Mouse (Mus musculus): ENCODE measurements at regions not wholly inside any gene's neighbourhood (a gene's known extent, or its start where the extent isn't known, plus 50 kb on each side); places are given as distances from the start of the nearest gene placed in this dataset.

- in situ Hi-C loops (cut with MboI, MseI) = no loop called here
Observed at GRCm38 (mm10) chr10:66909204-66909889, 186.6 kb upstream of the Jmjd1c start.

DNA sequence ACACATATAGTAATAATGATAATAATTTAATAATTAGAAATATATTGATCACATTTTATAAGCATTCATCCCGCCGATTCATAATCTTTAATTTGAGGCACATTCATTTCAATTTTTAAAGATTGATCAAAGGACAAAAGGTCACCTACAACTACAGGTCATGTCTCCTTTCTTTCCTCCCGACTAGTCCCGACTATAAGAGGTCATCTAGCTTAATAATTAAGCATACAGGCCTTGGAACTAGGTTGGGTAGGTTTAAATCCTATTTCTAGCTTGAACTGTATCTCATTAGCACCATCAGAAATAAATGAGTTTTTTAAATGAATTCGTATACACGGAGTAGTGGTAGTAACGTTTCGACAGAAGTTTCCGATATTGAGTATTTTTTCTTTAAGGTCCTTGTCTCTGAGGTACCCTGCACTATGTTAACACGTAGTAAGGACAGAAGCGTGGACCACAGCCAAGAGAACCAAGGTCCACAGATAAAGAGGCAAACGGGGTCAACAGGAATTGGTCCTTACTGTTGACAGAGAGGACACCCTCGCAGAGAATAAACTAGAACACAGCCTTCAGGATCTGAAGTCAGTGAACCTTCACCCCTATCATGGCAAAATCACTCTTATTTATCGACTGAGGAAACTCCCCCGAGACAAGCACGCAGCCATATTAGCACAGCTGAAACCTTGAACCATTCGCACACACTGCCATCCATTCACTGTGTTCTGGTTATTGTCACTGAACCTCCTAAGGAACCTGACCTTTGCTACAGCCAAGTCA is 185.8 kb upstream of the Jmjd1c start:
- in situ Hi-C loops (cut with MboI, MseI) = loop anchor here (5.0 to 10.0 kb wide), 2 partner anchors 42 to 305 kb away; no protein-coding TSS in a partner anchor

- in situ Hi-C loops (cut with MboI, MseI) = loop anchor here (5.0 to 10.0 kb wide), 2 partner anchors 41 to 303 kb away; no protein-coding TSS in a partner anchor
Observed at GRCm38 (mm10) chr10:66911261-66911911, 184.5 kb upstream of the Jmjd1c start.

- in situ Hi-C loops (cut with MboI, MseI) = loop anchor here (5.0 to 10.0 kb wide), 2 partner anchors 40 to 302 kb away; no protein-coding TSS in a partner anchor
Observed at GRCm38 (mm10) chr10:66912440-66912839, 183.5 kb upstream of the Jmjd1c start.

GRCm38 (mm10) chr10:66913187-66913586 is 182.7 kb upstream of the Jmjd1c start:
- in situ Hi-C loops (cut with MboI, MseI) = loop anchor here (5.0 to 10.0 kb wide), 2 partner anchors 39 to 302 kb away; no protein-coding TSS in a partner anchor

- in situ Hi-C loops (cut with MboI, MseI) = loop anchor here (5.0 to 10.0 kb wide), 2 partner anchors 39 to 301 kb away; no protein-coding TSS in a partner anchor
Observed at GRCm38 (mm10) chr10:66913627-66914026, 182.3 kb upstream of the Jmjd1c start.

DNA sequence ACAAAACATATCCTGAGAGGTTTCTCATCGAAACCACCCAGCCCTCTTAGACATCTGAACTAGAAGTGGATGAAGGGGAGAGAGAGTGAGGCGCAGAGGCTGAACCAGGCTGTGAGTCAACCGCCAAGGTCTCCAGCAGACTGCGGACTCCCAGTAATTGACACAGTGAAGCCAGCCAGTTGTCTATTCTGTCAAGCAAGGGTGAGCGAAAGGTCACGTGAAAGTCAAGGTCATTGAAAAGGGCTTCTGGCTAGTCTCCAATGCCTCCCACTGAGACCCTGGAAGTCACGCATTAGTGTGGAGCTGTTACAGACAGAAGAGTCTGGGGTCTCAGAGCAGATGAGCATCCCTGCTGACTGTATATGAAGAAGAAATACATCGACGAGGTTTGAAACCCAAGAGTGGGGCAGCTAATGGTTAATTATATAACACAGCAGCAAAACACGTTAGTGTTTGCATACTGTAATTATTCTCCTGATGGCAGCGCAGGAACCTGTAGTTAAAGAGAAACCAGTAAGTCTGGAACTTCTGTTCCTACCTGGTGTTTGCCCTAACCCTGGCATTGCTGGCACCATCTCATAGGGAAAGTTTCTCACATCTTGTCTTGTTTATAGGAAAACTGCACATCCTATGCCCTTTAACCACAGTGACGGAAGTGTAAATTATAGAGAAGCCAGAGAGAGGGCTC is 181.5 kb upstream of the Jmjd1c start:
- in situ Hi-C loops (cut with MboI, MseI) = loop anchor here (5.0 to 10.0 kb wide), 2 partner anchors 38 to 300 kb away; no protein-coding TSS in a partner anchor

DNA sequence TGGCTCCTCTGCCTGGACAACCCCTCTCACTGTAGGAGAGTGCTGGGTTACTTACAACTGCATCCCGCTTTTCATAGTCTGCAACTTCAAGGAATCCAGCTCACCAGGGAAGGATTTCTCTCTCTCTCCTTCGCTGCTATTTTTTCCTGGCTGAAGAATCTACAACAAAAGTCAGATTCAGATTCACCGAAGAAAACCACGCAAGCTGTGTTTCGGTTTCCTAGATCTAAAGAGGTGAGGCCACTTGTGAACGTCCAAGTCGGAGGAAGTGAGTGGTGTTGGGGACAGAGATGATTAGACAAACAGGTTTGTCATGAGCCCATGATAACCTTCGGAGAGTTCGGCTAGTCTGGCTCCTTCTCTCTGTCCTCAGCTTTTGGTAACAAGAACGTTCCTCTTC is 180.1 kb upstream of the Jmjd1c start:
- in situ Hi-C loops (cut with MboI, MseI) = loop anchor here (5.0 to 10.0 kb wide), 2 partner anchors 54 to 299 kb away; no protein-coding TSS in a partner anchor

DNA sequence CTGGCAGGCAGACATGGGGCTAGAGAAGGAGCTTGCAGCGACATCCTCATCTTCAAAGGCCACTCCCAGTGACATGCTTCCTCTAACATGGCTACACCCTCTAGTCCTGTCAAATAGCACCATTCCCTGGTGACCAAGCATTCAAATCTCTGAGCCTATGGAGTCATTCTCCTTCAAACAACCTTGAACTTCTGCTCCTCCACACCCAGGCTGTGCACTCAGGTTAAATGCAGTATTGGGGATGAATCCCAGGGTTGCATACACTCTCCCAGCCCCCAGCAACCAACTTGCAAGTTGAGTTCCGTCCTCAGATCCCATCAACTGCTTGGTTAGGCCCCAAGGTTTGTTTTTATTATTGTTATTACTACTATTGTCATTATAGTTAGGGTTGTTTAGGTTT is 178.2 kb upstream of the Jmjd1c start:
- in situ Hi-C loops (cut with MboI, MseI) = loop anchor here (5.0 to 10.0 kb wide), 2 partner anchors 55 to 297 kb away; no protein-coding TSS in a partner anchor

DNA sequence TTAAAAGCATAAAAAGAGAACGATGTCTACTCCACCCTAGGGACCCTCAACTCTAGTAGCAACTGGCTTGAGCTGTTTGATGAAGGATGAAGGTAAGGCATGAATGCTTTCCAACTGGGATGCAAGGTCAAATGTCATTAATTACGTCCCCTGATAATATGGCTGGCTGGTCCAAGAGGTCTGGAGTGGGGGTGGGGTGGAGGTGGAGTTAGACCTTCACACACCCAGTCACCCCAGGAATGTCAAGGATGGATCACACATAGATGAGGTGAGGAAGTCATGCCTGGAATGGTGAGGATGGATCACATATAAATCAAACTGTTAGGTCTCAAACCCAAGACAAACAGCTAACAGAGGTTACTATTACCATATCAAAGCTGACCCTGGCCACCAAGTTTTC is 177.2 kb upstream of the Jmjd1c start:
- in situ Hi-C loops (cut with MboI, MseI) = loop anchor here (5.0 to 10.0 kb wide), 2 partner anchors 56 to 296 kb away; no protein-coding TSS in a partner anchor

DNA sequence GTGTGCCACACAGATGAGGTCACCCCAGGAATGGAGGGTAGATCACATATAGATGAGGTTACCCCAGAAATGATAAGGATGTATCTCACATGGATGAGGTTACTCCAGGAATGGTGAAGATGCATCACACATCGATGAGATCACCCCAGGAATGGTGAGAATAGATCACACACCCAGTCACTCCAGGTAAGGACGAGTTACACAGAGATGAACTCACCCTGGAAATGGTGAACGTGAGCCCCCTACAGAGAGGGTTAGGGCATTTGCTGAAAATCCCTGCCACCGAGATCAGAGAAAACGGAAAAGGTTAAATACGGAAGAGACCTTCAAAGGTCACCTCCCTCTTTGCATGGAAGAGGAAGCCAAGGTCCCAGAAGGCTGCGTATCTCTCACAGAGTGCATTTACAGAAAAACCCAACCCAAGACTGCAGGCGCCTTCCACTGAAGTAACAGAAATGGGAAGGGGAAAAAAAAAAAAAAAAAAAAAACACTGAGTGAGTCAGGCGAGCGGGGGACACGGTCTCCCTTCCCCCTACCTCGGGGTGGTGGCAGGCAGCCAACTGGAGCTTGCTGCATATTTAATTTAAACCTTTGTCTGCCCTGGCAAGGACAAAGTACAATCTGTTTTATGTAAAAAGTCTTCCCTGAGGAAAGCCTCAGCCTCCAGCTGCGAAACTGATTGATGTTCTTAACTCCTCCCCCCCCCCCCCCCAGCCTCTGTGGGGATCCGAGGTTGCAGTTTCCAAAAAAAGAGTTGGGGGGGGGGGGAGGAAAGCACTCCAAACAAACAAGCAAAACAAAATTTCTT is 175.8 kb upstream of the Jmjd1c start:
- in situ Hi-C loops (cut with MboI, MseI) = loop anchor here (5.0 to 10.0 kb wide), 4 partner anchors 58 to 565 kb away; no protein-coding TSS in a partner anchor

DNA sequence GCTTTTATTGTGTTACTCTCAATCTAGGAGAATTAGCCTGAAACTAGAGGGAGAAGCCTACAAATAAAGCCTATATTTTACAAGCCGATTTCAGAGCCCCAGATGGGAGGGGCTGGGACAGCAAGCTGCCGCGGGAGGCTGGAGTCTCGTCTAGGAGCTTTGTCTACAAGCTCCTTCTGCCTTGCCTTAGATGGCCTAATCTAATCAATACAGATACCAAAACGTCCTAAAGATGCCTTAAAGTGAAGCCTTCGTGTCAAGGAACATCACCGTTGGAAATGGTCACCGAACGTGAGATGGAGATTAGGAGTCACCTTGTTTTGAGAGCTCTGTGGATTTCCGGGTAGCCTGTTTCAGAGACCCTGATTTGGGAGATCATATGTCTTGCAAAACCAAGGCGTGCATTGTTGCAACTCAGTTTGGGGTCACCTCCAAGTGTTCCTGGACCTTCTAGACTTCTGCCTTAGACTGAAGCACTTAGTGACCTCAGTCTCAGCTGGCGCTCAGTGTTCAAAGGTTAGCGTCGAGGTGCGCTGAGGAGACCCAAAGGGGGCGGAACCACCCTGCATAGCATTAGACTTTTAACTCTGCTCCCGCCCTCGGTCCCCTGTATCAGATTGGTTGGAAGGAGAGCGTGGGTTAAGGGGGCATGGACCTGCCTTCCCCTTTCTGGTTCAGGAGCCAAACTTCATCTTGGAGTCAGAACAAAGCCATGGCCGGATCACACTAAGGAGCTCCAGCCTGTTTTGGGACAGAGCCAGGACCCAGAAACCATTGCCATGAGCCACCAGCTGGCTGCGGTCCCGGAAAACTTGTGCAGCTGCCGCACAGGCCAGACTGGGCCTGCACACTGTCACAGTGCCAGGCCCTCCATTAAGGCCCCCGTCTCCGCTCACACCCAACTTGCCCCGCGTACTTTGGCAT is 174.9 kb upstream of the Jmjd1c start:
- in situ Hi-C loops (cut with MboI, MseI) = loop anchor here (10.0 kb wide), 2 partner anchors 184 to 564 kb away; no protein-coding TSS in a partner anchor

- in situ Hi-C loops (cut with MboI, MseI) = loop anchor here (10.0 kb wide), 2 partner anchors 183 to 563 kb away; no protein-coding TSS in a partner anchor
Observed at GRCm38 (mm10) chr10:66921776-66922175, 174.1 kb upstream of the Jmjd1c start.

DNA sequence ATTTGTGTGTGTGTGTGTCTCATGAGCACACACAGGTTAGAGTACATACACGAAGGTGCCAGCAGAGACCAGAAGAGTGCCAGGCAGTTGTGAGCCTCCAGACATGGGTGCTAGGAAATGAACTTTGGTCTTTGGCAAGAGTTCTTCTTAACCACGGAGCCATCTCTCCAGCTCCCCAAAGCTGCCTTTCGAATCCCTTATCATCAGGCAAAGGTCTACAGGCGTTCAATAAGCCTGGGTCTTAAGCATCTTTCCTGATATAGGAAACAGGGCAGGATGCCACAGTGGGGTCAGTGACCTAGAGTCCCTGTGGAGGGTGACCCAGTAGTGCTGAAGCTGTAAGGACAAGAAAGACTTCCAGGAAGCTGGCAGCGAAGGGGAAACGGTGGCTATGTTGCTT is 173.6 kb upstream of the Jmjd1c start:
- in situ Hi-C loops (cut with MboI, MseI) = loop anchor here (10.0 kb wide), 2 partner anchors 182 to 562 kb away; no protein-coding TSS in a partner anchor

DNA sequence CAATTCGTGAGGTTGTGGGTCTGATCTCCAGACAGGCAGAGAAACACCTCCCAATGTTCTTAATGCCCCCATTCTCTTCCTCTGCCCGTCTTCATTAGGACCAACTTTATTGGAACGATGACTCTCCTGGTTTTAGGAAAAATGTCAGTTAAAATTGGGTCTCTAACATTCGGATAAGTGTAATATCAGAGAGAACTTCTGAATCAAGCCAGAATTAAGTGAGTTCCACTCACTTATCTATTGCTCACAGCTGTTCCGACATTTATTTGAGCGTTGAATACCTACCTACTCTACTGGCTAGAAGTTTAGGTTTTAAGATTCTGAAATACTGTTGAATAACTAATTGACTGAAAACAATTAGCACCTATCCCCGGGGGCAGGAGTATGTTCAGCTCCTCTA is 172.0 kb upstream of the Jmjd1c start:
- in situ Hi-C loops (cut with MboI, MseI) = loop anchor here (10.0 kb wide), 2 partner anchors 181 to 561 kb away; no protein-coding TSS in a partner anchor

- in situ Hi-C loops (cut with MboI, MseI) = loop anchor here (10.0 kb wide), 2 partner anchors 180 to 560 kb away; no protein-coding TSS in a partner anchor
Observed at GRCm38 (mm10) chr10:66924418-66924817, 171.5 kb upstream of the Jmjd1c start.

GRCm38 (mm10) chr10:66925553-66926127 is 170.3 kb upstream of the Jmjd1c start:
- in situ Hi-C loops (cut with MboI, MseI) = loop anchor here (10.0 kb wide), 2 partner anchors 179 to 559 kb away; no protein-coding TSS in a partner anchor

- in situ Hi-C loops (cut with MboI, MseI) = loop anchor here (10.0 kb wide), 2 partner anchors 177 to 557 kb away; no protein-coding TSS in a partner anchor
Observed at GRCm38 (mm10) chr10:66927651-66928050, 168.3 kb upstream of the Jmjd1c start.
